Mouse (Mus musculus) liver, embryonic 14.5 days (tissue): ENCODE results near the gene Ell. TPM values are rescaled to one million over a fixed set of nuclear protein-coding genes. Genes with fewer than 3 reads are reported as not detected.
A peak's percentile ranks its signal among the peaks of the same experiment; 100 is the strongest.

Experiments used
- ATAC-seq: fragments of 200-750 bp; cut with Nextera tagmentation; 2 replicates; pipeline ENCODE4 v1.8.0; 2017; ENCODE audit warnings: moderate number of reproducible peaks, mild to moderate bottlenecking, moderate library complexity; ENCODE audit not compliant: insufficient read depth
- DNase-seq, 3 experiments: peaks; one replicate each; pipeline ENCODE4 v3.0.0-alpha.2; 2012 to 2013; ENCODE audit warnings: low read depth in 3 of 3, low spot score in 3 of 3
- H3K27ac ChIP-seq: fragments of 300-500 bp; sonication (generic); 2 replicates; pipeline ENCODE4 v1.5.1; 2014; ENCODE audit warnings: moderate library complexity, mild to moderate bottlenecking, control low read depth, inconsistent platforms
- H3K27me3 ChIP-seq: fragments of 300-500 bp; sonication (generic); 2 replicates; pipeline ENCODE4 v1.6.1; 2014; ENCODE audit warnings: mild to moderate bottlenecking, low read length, moderate library complexity; ENCODE audit not compliant: control insufficient read depth, insufficient read depth
- H3K36me3 ChIP-seq: fragments of 300-500 bp; sonication (generic); replicated peaks from 2 replicates; pipeline ENCODE4 v1.6.1; 2014; ENCODE audit warnings: low read depth; ENCODE audit not compliant: control insufficient read depth, insufficient read depth
- H3K4me1 ChIP-seq, 2 experiments: fragments of 200-500 bp in 1 of 2; fragments of 300-500 bp in 1 of 2; sonication (generic) in 1 of 2; replicated peaks; 2 replicates each; pipeline ENCODE4 v1.6.1; 2012 to 2014; ENCODE audit warnings: antibody characterized with exemption in 1 of 2, inconsistent platforms in 1 of 2, low read length in 1 of 2; ENCODE audit not compliant: control insufficient read depth in 2 of 2, insufficient read depth in 2 of 2
- H3K4me2 ChIP-seq: fragments of 300-500 bp; sonication (generic); 2 replicates; pipeline ENCODE4 v1.6.1; 2014; ENCODE audit warnings: low read depth, mild to moderate bottlenecking, control low read depth, moderate library complexity
- H3K4me3 ChIP-seq, 2 experiments: fragments of 200-500 bp in 1 of 2; fragments of 300-500 bp in 1 of 2; sonication (generic) in 1 of 2; 2 replicates each; pipeline ENCODE4 v1.5.1; 2012 to 2014; ENCODE audit warnings: low read depth in 2 of 2, low read length in 2 of 2, mild to moderate bottlenecking in 2 of 2, control low read depth in 1 of 2, inconsistent platforms in 1 of 2, moderate library complexity in 1 of 2; ENCODE audit not compliant: insufficient read depth in 1 of 2
- H3K9ac ChIP-seq: fragments of 300-500 bp; sonication (generic); replicated peaks from 2 replicates; pipeline ENCODE4 v1.6.1; 2014; ENCODE audit warnings: mild to moderate bottlenecking, control low read depth, moderate library complexity
- H3K9me3 ChIP-seq: fragments of 300-500 bp; sonication (generic); 2 replicates; pipeline ENCODE4 v1.6.1; 2016; ENCODE audit warnings: low read length, mixed read lengths; ENCODE audit not compliant: control insufficient read depth
- CTCF ChIP-seq: IDR thresholded peaks from 2 replicates; pipeline ENCODE4 v1.5.1; 2016; ENCODE audit warnings: antibody characterized with exemption, low read depth, control low read depth
- EP300 ChIP-seq: IDR thresholded peaks from 2 replicates; pipeline ENCODE4 v1.6.1; 2016; ENCODE audit warnings: antibody characterized with exemption, low read depth
- WGBS: fragments of 180-500 bp; shearing (Covaris S2); extraction: QIAGEN DNeasy Blood & Tissue Kit; methylation state at CpG from one replicate; pipeline ENCODE4 v1.1.7; 2014; ENCODE audit not compliant: insufficient replicate concordance; 5-methylcytosine and 5-hydroxymethylcytosine counted together
- polyA plus RNA-seq, 2 experiments: library from polyadenylated mRNA; depleted of rRNA in 1 of 2; stranded (reverse) in 1 of 2; unstranded in 1 of 2; fragments of >200 nt; fragmentation: Nextera tagmentation in 1 of 2; extraction: Ambion mirVana in 1 of 2; gene quantifications; 2 replicates each; pipeline versions ENCODE4 v1.2.1 to v1.2.3; 2012 to 2014

The Ell gene
- polyA plus RNA-seq, 2 experiments, result 7.7 to 8.9 TPM

DNA sequence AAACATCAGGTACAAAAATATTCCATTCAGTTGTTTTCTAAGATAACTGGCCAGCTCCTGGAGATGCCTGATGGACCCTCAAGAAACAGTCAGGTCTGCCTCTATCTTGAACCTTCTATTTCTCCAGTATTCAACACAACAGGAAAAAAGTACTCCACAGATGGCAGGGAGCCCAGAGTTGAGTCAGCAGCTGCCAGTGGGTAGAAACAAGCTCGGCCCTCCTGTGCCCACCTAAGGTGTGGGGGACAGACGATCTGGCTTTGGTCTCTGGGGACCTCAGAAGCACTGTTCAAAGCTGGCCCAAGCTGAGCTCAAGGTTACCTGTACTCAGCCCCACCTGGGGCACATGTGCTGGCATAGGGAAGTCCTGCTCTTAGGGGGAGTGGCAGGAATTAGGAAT, 25.8 kb upstream of the Ell start:
- Histone ChIP-seq H3K4me3 (no peak overlapping the region), H3K36me3 (peaks cover 30% of the 10 kb centered on the region), H3K4me2 (no peak overlapping the region), H3K4me1 (peaks cover 22 to 26% of the 10 kb centered on the region in 2 experiments), H3K27ac (no peak overlapping the region), H3K9me3 (no peaks in the 10 kb centered on the region), H3K9ac (no peak overlapping the region), H3K27me3 (no peaks in the 10 kb centered on the region)
- ATAC-seq (no peak), DNase-seq (no peak)
- WGBS, result 68% methylated on average over 2 of the region's 2 CpGs
- no peak for TF ChIP-seq EP300
- TF ChIP-seq CTCF, result no peak

DNA sequence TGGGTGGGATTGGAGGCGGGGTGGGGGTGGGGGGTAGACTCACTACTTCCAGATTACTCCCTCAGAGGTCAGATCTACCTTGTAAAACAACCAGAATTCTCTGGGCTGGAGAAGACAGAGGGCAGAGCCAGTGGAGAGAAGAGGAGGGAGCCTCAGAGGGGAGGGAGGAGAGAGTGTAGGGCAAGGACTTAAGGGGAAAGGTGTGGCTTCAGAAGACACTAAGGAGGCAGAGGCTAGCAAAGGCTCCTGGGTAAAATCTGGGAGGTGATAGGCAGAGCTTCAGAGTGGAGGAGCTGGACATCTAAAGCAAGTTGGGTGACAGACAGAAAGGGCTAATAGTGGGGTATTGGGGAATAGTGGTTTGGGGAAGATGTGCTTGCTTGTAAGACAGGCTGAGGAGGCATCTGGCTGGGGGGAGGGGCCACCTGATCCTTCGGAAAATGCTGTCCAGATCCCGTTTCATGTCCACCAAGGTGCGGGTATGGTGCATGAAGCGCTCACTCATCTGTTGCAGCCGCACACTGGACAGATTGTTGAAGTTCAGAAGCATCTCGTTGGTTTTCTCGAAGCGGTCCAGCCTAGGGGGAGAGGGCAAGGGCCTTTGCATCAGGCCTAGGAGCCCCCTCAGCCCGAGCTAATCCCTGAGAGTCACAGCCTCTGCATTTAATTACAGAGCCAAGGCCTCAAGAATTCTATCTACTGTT, 21.2 kb upstream of the Ell start:
- no peak overlapping the region for H3K27ac ChIP-seq
- H3K4me1 ChIP-seq, result peaks cover 0 to 11% of the 10 kb centered on the region in 2 experiments; a peak in 2 of 4 replicates
- H3K9me3 ChIP-seq, result no peaks in the 10 kb centered on the region
- TF ChIP-seq CTCF (no peak), EP300 (no peak)
- 77% methylated on average over 10 of the region's 10 CpGs for WGBS
- peaks cover 19% of the 10 kb centered on the region for H3K36me3 ChIP-seq
- no peak for ATAC-seq
- H3K27me3 ChIP-seq, result no peaks in the 10 kb centered on the region
- H3K9ac ChIP-seq, result no peak overlapping the region
- H3K4me3 ChIP-seq, result no peak overlapping the region
- no peak for DNase-seq
- no peak overlapping the region for H3K4me2 ChIP-seq

- 80% methylated on average over 6 of the region's 6 CpGs for WGBS
- Histone ChIP-seq H3K4me3 (no peak overlapping the region), H3K27me3 (no peaks in the 10 kb centered on the region), H3K36me3 (peaks cover 10% of the 10 kb centered on the region), H3K27ac (no peak overlapping the region), H3K9me3 (no peaks in the 10 kb centered on the region), H3K4me2 (no peak overlapping the region), H3K9ac (no peak overlapping the region), H3K4me1 (peaks cover 6 to 18% of the 10 kb centered on the region in 2 experiments)
- TF ChIP-seq CTCF, result no peak
- no peak for TF ChIP-seq EP300
- DNase-seq (no peak), ATAC-seq (no peak)
These were observed 20.2 kb upstream of the Ell start for GRCm38 (mm10) chr8:70519043-70519442.

DNA sequence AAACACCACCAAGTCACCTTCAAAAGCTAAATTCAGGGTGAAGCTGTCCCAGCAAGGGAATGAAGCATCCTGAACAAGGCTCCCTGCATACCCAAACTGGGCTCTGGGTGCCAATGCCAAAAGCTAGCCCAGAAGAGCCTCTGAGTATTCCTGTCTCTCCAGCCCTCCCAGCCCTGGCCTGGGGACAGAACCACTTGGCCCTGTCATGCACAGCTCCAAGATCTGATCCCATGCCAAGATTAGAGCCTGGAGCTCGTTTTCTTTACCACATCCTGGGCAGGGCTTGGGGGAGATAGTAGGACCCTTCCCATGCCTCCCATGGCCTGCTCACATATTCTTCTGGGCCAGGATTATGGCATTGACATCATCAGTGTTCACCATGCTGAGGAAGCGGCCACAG, 19.7 kb upstream of the Ell start:
- H3K4me2 ChIP-seq, result no peak overlapping the region
- H3K9ac ChIP-seq, result no peak overlapping the region
- H3K4me3 ChIP-seq, result no peak overlapping the region
- TF ChIP-seq EP300, result no peak
- TF ChIP-seq CTCF, result no peak
- H3K27ac ChIP-seq, result no peak overlapping the region
- no peaks in the 10 kb centered on the region for H3K27me3 ChIP-seq
- H3K9me3 ChIP-seq, result no peaks in the 10 kb centered on the region
- 46% methylated on average over 2 of the region's 2 CpGs for WGBS
- peaks cover 8% of the 10 kb centered on the region for H3K36me3 ChIP-seq
- peaks cover 6 to 19% of the 10 kb centered on the region in 2 experiments for H3K4me1 ChIP-seq
- no peak for DNase-seq
- no peak for ATAC-seq

GRCm38 (mm10) chr8:70522592-70523403, 16.5 kb upstream of the Ell start:
- ATAC-seq (peak; percentile 82), DNase-seq (peak; percentile 96 to 97 (median 97))
- Histone ChIP-seq H3K4me2 (peak overlapping the region; percentile 80), H3K9me3 (no peaks in the 10 kb centered on the region), H3K27me3 (no peaks in the 10 kb centered on the region), H3K4me3 (peak overlapping the region; percentile 76 to 81), H3K9ac (peak overlapping the region; percentile 87), H3K27ac (peak overlapping the region; percentile 93), H3K4me1 (peaks cover 17 to 31% of the 10 kb centered on the region in 2 experiments), H3K36me3 (peaks cover 2% of the 10 kb centered on the region; the same call in 1 of the 2 replicates)
- WGBS, result under 1% methylated on average over 51 of the region's 51 CpGs
- TF ChIP-seq CTCF (peak; percentile 92), EP300 (peak; percentile 51; the same call in 1 of the 2 replicates)
